Mouse (Mus musculus): Measurements from ENCODE around the gene Slc22a7. TPM values are rescaled to one million over a fixed set of nuclear protein-coding genes. Genes with fewer than 3 reads are reported as not detected.

The Slc22a7 gene
- polyA plus RNA-seq, 1 experiment, result not detected

GRCm38 (mm10) chr17:46439176-46439575 lies 919 bp upstream of the Slc22a7 start:
- Histone ChIP-seq H3K27me3 (ENCODE audit: control insufficient read depth, insufficient read depth, insufficient read length) (peaks cover 59% of the 10 kb centered on the region), H3ac (ENCODE audit: control insufficient read depth, insufficient read length) (no peak overlapping the region), H3K4me3 (no peak overlapping the region), H3K4me2 (ENCODE audit: low read depth) (no peak overlapping the region), H3K79me2 (ENCODE audit: control insufficient read depth, insufficient read depth) (no peaks in the 10 kb centered on the region), H3K36me3 (ENCODE audit: control insufficient read depth, insufficient read depth) (no peaks in the 10 kb centered on the region)
- TF ChIP-seq SRF (IDR thresholded peaks at IDR 0.05; ENCODE audit: control insufficient read depth, insufficient read length, low read depth) (no peak), E2F4 (IDR thresholded peaks at IDR 0.05; ENCODE audit: insufficient read depth) (no peak), MAX (IDR thresholded peaks at IDR 0.05; ENCODE audit: low read depth) (no peak), CEBPB (IDR thresholded peaks at IDR 0.05; ENCODE audit: insufficient read depth, poor library complexity, severe bottlenecking) (no peak), MYOD1 (IDR thresholded peaks at IDR 0.05; ENCODE audit: control insufficient read depth in 1 of 3, insufficient read length in 2 of 3, low read depth in 2 of 3) (no peak), POLR2AphosphoS2 (IDR thresholded peaks at IDR 0.05; ENCODE audit: insufficient read length, low read depth) (no peak), MYOG (IDR thresholded peaks at IDR 0.05; ENCODE audit: control insufficient read depth in 1 of 3, insufficient read depth in 1 of 3, insufficient read length in 2 of 3, low read depth in 2 of 3) (no peak), POLR2A (IDR thresholded peaks at IDR 0.05; ENCODE audit: insufficient read length, low read depth) (no peak), REST (IDR thresholded peaks at IDR 0.05; ENCODE audit: insufficient read depth, insufficient read length) (no peak), TCF12 (IDR thresholded peaks at IDR 0.05; ENCODE audit: insufficient read depth, poor library complexity, severe bottlenecking) (no peak)

- Histone ChIP-seq H3K4me3 (no peak overlapping the region), H3K36me3 (ENCODE audit: control insufficient read depth, insufficient read depth) (no peaks in the 10 kb centered on the region), H3ac (ENCODE audit: control insufficient read depth, insufficient read length) (no peak overlapping the region), H3K4me2 (ENCODE audit: low read depth) (no peak overlapping the region), H3K79me2 (ENCODE audit: control insufficient read depth, insufficient read depth) (no peaks in the 10 kb centered on the region), H3K27me3 (ENCODE audit: control insufficient read depth, insufficient read depth, insufficient read length) (peaks cover 42% of the 10 kb centered on the region)
- TF ChIP-seq CEBPB (IDR thresholded peaks at IDR 0.05; ENCODE audit: insufficient read depth, poor library complexity, severe bottlenecking) (no peak), TCF3 (IDR thresholded peaks at IDR 0.05; ENCODE audit: insufficient read length, low read depth) (no peak), USF1 (IDR thresholded peaks at IDR 0.05; ENCODE audit: low read depth) (no peak), MYOG (IDR thresholded peaks at IDR 0.05; ENCODE audit: control insufficient read depth in 1 of 3, insufficient read depth in 1 of 3, insufficient read length in 2 of 3, low read depth in 2 of 3) (no peak), POLR2A (IDR thresholded peaks at IDR 0.05; ENCODE audit: insufficient read length, low read depth) (no peak), MAX (IDR thresholded peaks at IDR 0.05; ENCODE audit: low read depth) (no peak), SRF (IDR thresholded peaks at IDR 0.05; ENCODE audit: control insufficient read depth, insufficient read length, low read depth) (no peak), MYOD1 (IDR thresholded peaks at IDR 0.05; ENCODE audit: control insufficient read depth in 1 of 3, insufficient read length in 2 of 3, low read depth in 2 of 3) (no peak), REST (IDR thresholded peaks at IDR 0.05; ENCODE audit: insufficient read depth, insufficient read length) (no peak), E2F4 (IDR thresholded peaks at IDR 0.05; ENCODE audit: insufficient read depth) (no peak), TCF12 (IDR thresholded peaks at IDR 0.05; ENCODE audit: insufficient read depth, poor library complexity, severe bottlenecking) (no peak), POLR2AphosphoS2 (IDR thresholded peaks at IDR 0.05; ENCODE audit: insufficient read length, low read depth) (no peak)
These were observed 1.4 kb downstream of the Slc22a7 start for GRCm38 (mm10) chr17:46436672-46437366.

- no peak overlapping the region for H3K4me3 ChIP-seq
- no peak overlapping the region for H3K4me2 ChIP-seq (ENCODE audit: low read depth)
- H3K79me2 ChIP-seq (ENCODE audit: control insufficient read depth, insufficient read depth), result no peaks in the 10 kb centered on the region
- peaks cover 60% of the 10 kb centered on the region for H3K27me3 ChIP-seq (ENCODE audit: control insufficient read depth, insufficient read depth, insufficient read length)
- H3ac ChIP-seq (ENCODE audit: control insufficient read depth, insufficient read length), result no peak overlapping the region
- TF ChIP-seq MYOG (IDR thresholded peaks at IDR 0.05; ENCODE audit: control insufficient read depth in 1 of 3, insufficient read depth in 1 of 3, insufficient read length in 2 of 3, low read depth in 2 of 3) (no peak), REST (IDR thresholded peaks at IDR 0.05; ENCODE audit: insufficient read depth, insufficient read length) (no peak), TCF3 (IDR thresholded peaks at IDR 0.05; ENCODE audit: insufficient read length, low read depth) (no peak), USF1 (IDR thresholded peaks at IDR 0.05; ENCODE audit: low read depth) (no peak), CEBPB (IDR thresholded peaks at IDR 0.05; ENCODE audit: insufficient read depth, poor library complexity, severe bottlenecking) (no peak)
- H3K36me3 ChIP-seq (ENCODE audit: control insufficient read depth, insufficient read depth), result no peaks in the 10 kb centered on the region
These were observed 4.6 kb downstream of the Slc22a7 start for GRCm38 (mm10) chr17:46433627-46434026.

- H3K79me2 ChIP-seq (ENCODE audit: control insufficient read depth, insufficient read depth), result no peaks in the 10 kb centered on the region
- no peak within 1 kb of the TSS for H3K4me3 ChIP-seq
- H3ac ChIP-seq (ENCODE audit: control insufficient read depth, insufficient read length), result no peak within 1 kb of the TSS
- no peaks in the 10 kb centered on the region for H3K36me3 ChIP-seq (ENCODE audit: control insufficient read depth, insufficient read depth)
- TF ChIP-seq MAX (IDR thresholded peaks at IDR 0.05; ENCODE audit: low read depth), result no peak
- TF ChIP-seq TCF3 (IDR thresholded peaks at IDR 0.05; ENCODE audit: insufficient read length, low read depth), result no peak
- TF ChIP-seq POLR2AphosphoS2 (IDR thresholded peaks at IDR 0.05; ENCODE audit: insufficient read length, low read depth), result no peak
- no peak for TF ChIP-seq CEBPB (IDR thresholded peaks at IDR 0.05; ENCODE audit: insufficient read depth, poor library complexity, severe bottlenecking)
- TF ChIP-seq TCF12 (IDR thresholded peaks at IDR 0.05; ENCODE audit: insufficient read depth, poor library complexity, severe bottlenecking), result no peak
- no peak for TF ChIP-seq USF1 (IDR thresholded peaks at IDR 0.05; ENCODE audit: low read depth)
- no peak for TF ChIP-seq E2F4 (IDR thresholded peaks at IDR 0.05; ENCODE audit: insufficient read depth)
- no peak for TF ChIP-seq MYOG (IDR thresholded peaks at IDR 0.05; ENCODE audit: control insufficient read depth in 1 of 3, insufficient read depth in 1 of 3, insufficient read length in 2 of 3, low read depth in 2 of 3)
- H3K27me3 ChIP-seq (ENCODE audit: control insufficient read depth, insufficient read depth, insufficient read length), result peaks cover 35% of the 10 kb centered on the region
- H3K4me2 ChIP-seq (ENCODE audit: low read depth), result no peak within 1 kb of the TSS
These were observed 9.4 kb downstream of the Slc22a7 start, which contains the start of gene Crip3 for GRCm38 (mm10) chr17:46428761-46429414. Crip3 (plus strand) TSS chr17:46428926.

Data from myocyte (in vitro differentiated cells).